Mouse (Mus musculus) adrenal gland, postnatal 25 days (tissue): ENCODE data around the gene Pde12. TPM values are rescaled to one million over a fixed set of nuclear protein-coding genes. Genes with fewer than 3 reads are reported as not detected.
"Not testable (repeated sequence)": the region's sequence is repeated elsewhere in the genome, so short reads cannot be mapped to it uniquely, and the experiment has no call there.

Experiments used
- DNase-seq: peaks from one replicate; pipeline ENCODE4 v3.0.0; 2021; ENCODE audit warnings: mixed read lengths
- long read RNA-seq: library from polyadenylated mRNA; stranded (forward); transcript quantifications from one replicate; pipeline ENCODE4 v2.0.0, GENCODE M21; 2021
- total RNA-seq: library from RNA; stranded (reverse); gene quantifications from 2 replicates; pipeline ENCODE4 v1.2.3, GENCODE M21; 2021

The Pde12 gene
- 9.0 and 10.0 TPM in 2 replicates for total RNA-seq
- long read RNA-seq, full-length matches to known transcripts, result 51 of 54 reads
- long read RNA-seq, partial matches to known transcripts, result 1 of 54 reads
- long read RNA-seq, other reads (novel, unspliced or antisense), result 2 of 54 reads

DNA sequence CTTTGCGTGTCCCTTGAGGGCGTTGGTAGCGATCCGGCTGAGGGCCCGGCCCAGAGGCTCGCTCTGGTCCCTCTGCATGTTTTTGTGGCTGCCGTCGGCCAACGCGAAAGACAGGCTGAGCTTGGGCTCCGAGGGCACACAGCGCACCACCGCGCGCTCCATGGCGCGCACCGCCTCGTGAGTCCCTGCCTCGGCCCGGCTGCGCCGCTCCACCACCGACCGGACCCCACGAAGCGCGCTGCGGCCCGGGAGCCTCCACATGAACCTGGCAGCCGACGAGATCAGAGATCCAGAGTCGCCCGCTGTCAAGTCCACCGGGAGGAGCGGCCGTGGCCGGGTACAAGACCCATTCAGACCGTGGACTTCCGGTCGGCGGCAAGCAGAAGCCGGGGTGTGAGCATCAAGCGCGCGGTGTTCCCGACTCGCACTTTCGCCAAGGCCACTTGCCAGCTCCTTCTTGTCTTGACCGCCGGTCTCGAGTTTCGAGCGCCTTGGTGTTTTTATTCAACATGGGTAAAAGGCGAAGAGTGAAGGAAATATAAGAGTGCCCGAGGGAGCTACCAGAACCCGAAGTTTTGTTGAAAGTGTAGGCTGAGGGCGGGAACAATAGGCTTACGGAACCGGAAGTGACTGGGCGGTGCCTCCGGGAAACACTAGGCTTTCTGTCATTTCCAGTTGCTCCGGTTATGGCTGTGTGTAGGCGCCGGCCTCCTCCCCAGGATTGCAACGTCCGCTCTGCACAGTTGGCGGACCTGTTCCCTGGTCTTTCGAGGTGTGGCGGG lies at the start of gene Pde12:
Pde12 (minus strand) TSS at position 592 of the 782 bp plus-strand sequence.
- peak; percentile 81 for DNase-seq

GRCm38 (mm10) chr14:26705246-26705645 lies 35.6 kb upstream of the Pde12 start:
- DNase-seq, result not testable (repeated sequence)

GRCm38 (mm10) chr14:26697912-26698311 lies 28.2 kb upstream of the Pde12 start:
- DNase-seq, result no peak

- DNase-seq, result no peak
Measured at GRCm38 (mm10) chr14:26692974-26693373, 23.3 kb upstream of the Pde12 start, which contains the start of gene Dnah12. TSS of gene Dnah12 (plus strand) at chr14:26693274.

DNA sequence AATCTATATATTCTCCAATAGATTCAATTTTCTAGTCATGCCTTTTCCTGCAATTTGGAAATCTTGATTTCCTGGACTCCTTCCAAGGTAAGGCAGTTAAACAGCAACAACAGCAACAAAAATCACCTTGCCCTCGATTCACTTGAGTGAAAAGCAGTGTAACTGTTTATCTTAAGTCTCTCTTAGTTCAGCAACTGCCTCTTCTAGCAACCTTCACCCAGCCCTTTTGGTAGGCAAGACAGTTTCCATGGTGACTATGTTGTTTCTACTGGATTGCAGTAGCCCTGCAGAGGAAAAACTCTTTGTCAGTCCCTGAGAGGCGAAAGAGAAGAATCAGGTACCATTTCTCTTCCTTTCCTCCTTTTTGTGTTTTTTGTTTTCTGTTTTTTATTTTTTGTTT lies 21.7 kb upstream of the Pde12 start:
- DNase-seq, result no peak

DNA sequence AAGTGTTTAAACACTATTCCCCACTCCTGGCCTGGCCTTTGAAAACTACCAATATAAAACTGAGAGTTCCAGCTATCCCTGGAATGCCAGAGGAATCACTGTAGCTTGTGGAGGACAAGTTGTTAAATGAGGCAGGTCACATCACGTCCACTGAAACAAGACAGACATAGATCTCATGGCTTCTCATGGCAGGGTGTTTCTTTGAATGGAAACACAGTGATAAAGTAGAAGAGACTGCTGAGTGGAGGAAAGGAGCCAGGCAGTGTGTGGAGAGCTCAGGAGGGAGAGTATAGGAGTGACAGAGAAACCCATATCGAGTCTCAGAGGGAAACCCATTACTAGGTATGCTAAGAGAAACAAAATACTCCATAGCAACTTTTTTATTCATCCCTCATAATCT lies 21.0 kb upstream of the Pde12 start:
- DNase-seq, result no peak

DNA sequence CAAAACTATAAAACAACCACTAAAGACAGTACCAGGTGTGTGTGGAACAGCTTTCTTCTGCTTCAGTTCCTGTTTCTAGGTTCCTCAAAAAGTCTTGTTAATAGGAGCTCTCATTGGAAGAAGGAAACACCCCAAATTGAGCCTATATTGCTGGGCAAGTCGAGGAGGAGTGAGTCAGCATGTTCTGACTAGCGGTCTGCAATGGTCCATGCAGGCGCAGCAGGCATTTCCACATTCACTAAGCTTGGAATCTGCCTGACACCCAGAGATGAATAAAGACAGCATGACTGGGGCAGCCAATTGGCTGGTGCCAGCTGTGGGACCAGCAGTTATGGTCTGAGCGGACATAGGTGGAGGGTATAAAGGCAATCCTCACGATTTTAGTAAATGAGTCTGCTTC lies 6.1 kb upstream of the Pde12 start:
- DNase-seq, result no peak

DNA sequence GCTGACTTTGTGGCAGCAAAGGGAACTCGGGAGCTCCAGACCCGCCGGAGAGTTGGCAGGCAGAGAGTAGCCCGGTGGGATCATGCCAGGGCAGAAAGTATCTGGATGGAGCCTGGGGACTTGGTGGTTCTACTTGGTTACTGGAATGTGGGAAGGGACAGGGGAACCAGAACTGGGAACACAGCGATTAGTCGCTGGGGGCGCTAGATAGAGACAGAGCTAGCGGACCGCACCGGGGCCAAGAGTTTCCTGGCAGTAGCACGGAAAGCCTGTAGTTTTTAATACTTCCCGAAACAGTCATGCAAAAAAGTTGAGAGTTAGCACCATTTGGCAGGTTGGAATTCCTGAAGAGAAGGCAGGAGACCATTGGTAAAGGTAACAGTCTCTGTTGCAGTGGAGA lies 5.7 kb upstream of the Pde12 start:
- peak; percentile 27 for DNase-seq

DNA sequence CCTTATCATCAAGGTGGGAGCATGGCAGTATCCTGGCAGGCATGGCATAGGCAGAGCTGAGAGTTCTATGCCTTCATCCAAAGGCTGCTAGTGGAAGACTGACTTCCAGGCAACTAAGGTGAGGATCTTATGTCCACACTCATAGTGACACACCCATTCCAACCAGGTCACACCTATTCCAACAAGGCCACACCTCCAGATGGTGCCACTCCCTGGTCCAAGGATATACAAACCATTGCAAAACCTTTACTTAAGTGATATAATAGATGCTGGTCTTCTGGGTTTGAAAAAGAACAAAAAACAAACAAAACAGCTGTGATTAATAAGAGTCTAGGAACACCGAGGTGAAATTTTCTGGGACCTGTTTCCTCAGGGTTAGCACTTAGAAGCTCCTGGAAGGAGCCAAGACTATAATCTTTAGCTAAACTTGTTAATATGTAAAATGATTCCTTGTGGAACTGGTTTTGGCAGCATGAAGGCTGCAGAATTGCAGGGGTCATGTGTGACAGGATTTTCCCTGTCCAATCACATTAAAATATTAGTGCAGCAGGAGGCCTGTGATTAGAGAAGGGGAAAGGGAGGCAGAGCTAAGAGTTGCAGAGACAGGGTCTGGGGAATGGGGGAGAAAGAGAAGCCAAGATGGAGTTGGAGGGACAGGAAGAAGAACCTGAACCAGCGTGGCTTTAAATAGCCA lies 4.9 kb upstream of the Pde12 start:
- DNase-seq, result not testable (repeated sequence)

- DNase-seq, result not testable (repeated sequence)
Measured at GRCm38 (mm10) chr14:26671870-26672615, 2.4 kb upstream of the Pde12 start.

DNA sequence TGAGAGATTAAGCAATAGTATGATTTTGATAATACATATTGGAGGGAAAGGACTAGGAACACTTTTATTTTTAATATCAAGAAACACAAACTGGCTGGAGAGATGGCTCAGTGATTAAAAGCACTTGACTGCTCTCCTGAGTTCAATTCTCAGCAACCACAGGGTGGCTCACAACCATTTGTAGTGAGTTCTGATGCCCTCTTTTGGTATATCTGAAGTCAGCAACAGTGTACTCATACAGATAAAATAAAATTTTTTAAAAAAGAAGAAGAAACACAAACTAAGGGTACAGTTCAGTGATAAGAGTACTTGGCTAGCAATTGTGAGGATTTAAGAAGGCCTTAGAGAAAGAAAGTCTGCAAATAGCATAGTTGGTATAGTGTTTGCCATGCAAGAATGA lies 1.3 kb upstream of the Pde12 start:
- DNase-seq, result no peak

GRCm38 (mm10) chr14:26668371-26669291 lies 1.1 kb downstream of the Pde12 start:
- peak; percentile 17 for DNase-seq

DNA sequence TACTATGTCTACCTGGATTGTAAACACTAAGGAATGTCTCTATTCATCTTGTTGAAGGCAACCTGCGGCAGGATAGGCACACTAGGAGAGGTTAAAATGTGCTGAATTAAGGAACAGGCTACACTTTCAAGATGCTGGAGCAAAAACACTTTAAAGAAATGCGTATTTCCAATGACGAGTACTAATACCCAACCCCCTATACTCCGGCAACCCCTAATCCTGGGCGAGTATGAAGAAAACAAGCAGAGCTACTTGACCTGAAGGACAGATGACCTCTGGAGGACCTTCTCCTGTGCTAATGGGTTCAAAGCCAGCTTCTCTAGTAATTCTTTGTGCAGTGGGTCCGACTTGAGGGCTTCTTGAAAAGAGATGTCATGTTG lies 1.7 kb downstream of the Pde12 start:
- DNase-seq, result no peak

- DNase-seq, result no peak
Measured at GRCm38 (mm10) chr14:26663851-26664250, 5.8 kb downstream of the Pde12 start.

DNA sequence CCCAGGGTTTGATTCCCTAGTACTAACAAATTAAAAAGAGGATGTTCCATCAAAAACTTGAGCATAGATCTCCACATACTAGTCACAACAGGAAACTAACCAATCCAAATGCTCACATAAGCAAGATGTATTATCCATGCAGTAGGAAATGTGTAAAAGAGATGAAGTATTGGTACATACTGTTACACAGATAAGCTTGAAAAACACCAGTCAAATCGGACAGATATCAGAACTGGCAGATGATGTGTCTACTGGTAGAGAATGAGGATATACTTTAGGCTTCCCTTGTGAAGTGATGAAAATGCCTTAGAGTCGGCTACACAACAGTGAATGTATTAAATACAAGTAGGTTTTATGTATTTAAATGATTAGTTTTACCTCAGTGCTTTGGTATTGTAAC lies 7.2 kb downstream of the Pde12 start:
- no peak for DNase-seq

GRCm38 (mm10) chr14:26662016-26662415 lies 7.7 kb downstream of the Pde12 start:
- no peak for DNase-seq

DNA sequence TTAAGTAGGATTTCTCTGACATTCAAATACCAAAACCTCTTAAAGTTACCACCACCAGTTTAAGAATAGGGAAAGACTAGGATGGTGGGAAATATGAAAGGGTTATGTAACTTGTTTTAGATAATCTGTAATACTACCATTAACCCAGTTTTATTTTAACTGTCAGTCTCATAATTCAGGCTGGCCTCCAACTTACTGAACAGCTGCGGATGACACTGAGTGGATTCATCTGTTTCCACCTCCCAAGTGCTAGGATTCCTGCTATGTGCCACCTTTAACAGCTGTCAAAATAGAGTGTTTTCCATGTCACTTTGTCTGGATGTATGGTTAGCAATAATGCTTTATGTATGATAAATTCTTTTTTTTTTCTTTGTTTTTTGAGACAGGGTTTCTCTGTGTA lies 9.4 kb downstream of the Pde12 start:
- no peak for DNase-seq

DNA sequence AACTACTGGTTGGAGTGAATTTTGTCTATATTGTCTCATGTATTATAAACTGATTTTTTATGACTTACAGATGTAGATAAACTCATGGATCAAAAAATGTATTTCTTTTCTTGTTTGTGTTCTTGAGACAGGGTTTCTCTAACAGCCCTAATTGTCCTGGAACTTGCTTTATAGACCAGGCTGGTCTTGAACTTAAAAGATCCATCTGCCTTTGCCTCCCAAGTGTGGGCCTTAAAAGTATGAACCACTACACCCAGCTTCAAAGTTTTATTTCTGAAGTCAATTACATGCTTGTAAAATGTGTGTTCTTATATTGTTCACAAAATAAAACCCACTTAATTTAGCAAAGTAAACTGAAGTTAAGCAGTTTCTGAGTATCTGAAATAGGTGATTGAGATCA lies 11.5 kb downstream of the Pde12 start:
- DNase-seq, result no peak

GRCm38 (mm10) chr14:26651901-26652300 lies 17.8 kb downstream of the Pde12 start:
- no peak for DNase-seq

DNA sequence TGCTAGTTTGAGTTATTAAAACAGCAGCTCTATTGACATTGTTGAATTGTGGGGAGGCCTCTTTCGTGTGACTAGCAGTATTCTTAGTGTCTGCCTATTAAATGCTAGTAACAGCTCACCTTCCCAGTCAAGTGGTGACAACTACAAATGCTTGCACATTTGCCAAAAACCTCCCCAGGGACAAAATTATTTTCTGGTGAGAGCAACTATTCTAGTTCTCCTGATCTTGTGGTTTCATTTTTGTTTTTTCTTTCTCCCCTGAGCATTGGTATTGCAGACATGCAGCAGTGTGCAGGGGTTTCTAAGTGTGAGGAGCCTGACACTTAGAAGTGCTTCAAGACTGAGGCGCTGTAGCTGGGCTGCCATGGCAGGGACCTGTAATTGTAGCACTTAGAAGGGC lies 21.9 kb downstream of the Pde12 start:
- DNase-seq, result no peak

GRCm38 (mm10) chr14:26645989-26646650 lies 23.6 kb downstream of the Pde12 start:
- no peak for DNase-seq
